Mouse (Mus musculus) NIH3T3 (cell line): Measurements from ENCODE around the gene Mettl16.

Experiments used
- DNase-seq: peaks from one replicate; pipeline ENCODE4 v3.0.0-alpha.2; 2012; ENCODE audit warnings: low read depth

The Mettl16 gene

GRCm38 (mm10) chr11:74847919-74848521 lies 77.4 kb downstream of the Mettl16 start:
- DNase-seq: peak; percentile 86

GRCm38 (mm10) chr11:74850998-74851661 lies 80.5 kb downstream of the Mettl16 start:
- DNase-seq: no peak

- no peak for DNase-seq
Measured at GRCm38 (mm10) chr11:74857756-74858155, 87.1 kb downstream of the Mettl16 start.

GRCm38 (mm10) chr11:74862129-74862528 lies 91.5 kb downstream of the Mettl16 start:
- no peak for DNase-seq

- no peak for DNase-seq
Measured at GRCm38 (mm10) chr11:74863471-74863870, 92.8 kb downstream of the Mettl16 start.

GRCm38 (mm10) chr11:74864421-74864820 lies 93.8 kb downstream of the Mettl16 start:
- DNase-seq: no peak

- DNase-seq: no peak
Measured at GRCm38 (mm10) chr11:74865252-74865651, 94.6 kb downstream of the Mettl16 start.

GRCm38 (mm10) chr11:74866640-74867039 lies 96.0 kb downstream of the Mettl16 start:
- peak; percentile 67 for DNase-seq

GRCm38 (mm10) chr11:74867181-74867580 lies 96.6 kb downstream of the Mettl16 start:
- no peak for DNase-seq

GRCm38 (mm10) chr11:74868046-74868760 lies 97.6 kb downstream of the Mettl16 start:
- DNase-seq: no peak

GRCm38 (mm10) chr11:74869603-74870002 lies 99.0 kb downstream of the Mettl16 start:
- no peak for DNase-seq

GRCm38 (mm10) chr11:74870544-74870943 lies 99.9 kb downstream of the Mettl16 start:
- peak; percentile 17 for DNase-seq

- DNase-seq: peak; percentile 65
Measured at GRCm38 (mm10) chr11:74870991-74871622, 100.5 kb downstream of the Mettl16 start.

- DNase-seq: no peak
Measured at GRCm38 (mm10) chr11:74874630-74875029, 104.0 kb downstream of the Mettl16 start.

GRCm38 (mm10) chr11:74876801-74877200 lies 106.2 kb downstream of the Mettl16 start:
- DNase-seq: peak; percentile 72
